Comparison of ENCODE assay signal across 8 mouse cellular contexts in genomic region chrX:101942461-101942896, GRCm38 (mm10).
DNase-seq lines count a peak whose midpoint lies in the region; ATAC-seq and TF ChIP-seq lines count a peak whose summit lies in the region.

No protein-coding gene starts in this region.

- WGBS in forebrain, embryonic 16.5 days = 17% methylated on average over 6 of the region's 6 CpGs
- 16% methylated on average over 6 of the region's 6 CpGs for WGBS in liver, embryonic 16.5 days (ENCODE audit: insufficient replicate concordance)

- peak; percentile 90 for TF ChIP-seq CTCF in ES-Bruce4 (IDR thresholded peaks at IDR 0.05; ENCODE audit: low read depth, low read length)

- no peak overlapping the region for H3K27ac ChIP-seq in ES-Bruce4 (ENCODE audit: insufficient read depth, low read length)
- no peak overlapping the region for H3K27ac ChIP-seq in forebrain, embryonic 16.5 days (ENCODE audit: low read length)
- no peak overlapping the region for H3K27ac ChIP-seq in liver, embryonic 16.5 days (ENCODE audit: low read length)

- H3K4me2 ChIP-seq in forebrain, embryonic 16.5 days (ENCODE audit: low read length) = no peak overlapping the region
- H3K4me2 ChIP-seq in liver, embryonic 16.5 days (ENCODE audit: low read depth, low read length) = no peak overlapping the region

- TF ChIP-seq POLR2A in ES-Bruce4 (IDR thresholded peaks at IDR 0.05; ENCODE audit: insufficient read depth, low read length) = no peak

- H3K36me3 ChIP-seq in ES-Bruce4 (ENCODE audit: control insufficient read depth, insufficient read depth, low read length, poor library complexity, severe bottlenecking) = no peaks in the 10 kb centered on the region
- no peaks in the 10 kb centered on the region for H3K36me3 ChIP-seq in forebrain, embryonic 16.5 days (ENCODE audit: control insufficient read depth, insufficient read depth)
- no peaks in the 10 kb centered on the region for H3K36me3 ChIP-seq in liver, embryonic 16.5 days (ENCODE audit: control insufficient read depth, insufficient read depth)

- peak; percentile 87 for DNase-seq in cerebellum, adult 11-12 months
- DNase-seq in heart, postnatal 14 days = peak; percentile 68 to 74
- peak; percentile 78 to 86 for DNase-seq in kidney, postnatal 36 days
- peak; percentile 43 for DNase-seq in ovary, postnatal 14 days (ENCODE audit: low spot score)
- DNase-seq in urinary bladder, adult 2 months (ENCODE audit: low spot score) = peak; percentile 47

- intact Hi-C loops in heart, postnatal 14 days (cut with DNase I) = loop anchor here (5.0 kb wide), 1 partner anchor 135 kb away; no protein-coding TSS in a partner anchor

- no peak overlapping the region for H3K4me3 ChIP-seq in ES-Bruce4 (ENCODE audit: low read depth, low read length)
- H3K4me3 ChIP-seq in forebrain, embryonic 16.5 days (replicated peaks; ENCODE audit: low read length) = no peak overlapping the region
- no peak overlapping the region for H3K4me3 ChIP-seq in liver, embryonic 16.5 days (ENCODE audit: low read depth, low read length)

- ATAC-seq in forebrain, embryonic 16.5 days = peak; percentile 90
- ATAC-seq in liver, embryonic 16.5 days (ENCODE audit: low read depth) = peak; percentile 45; the same call in 1 of the 2 replicates

- 0 out of 2 replicates have a peak, but pooled peaks have one; percentile 25 for TF ChIP-seq EP300 in ES-Bruce4 (IDR thresholded peaks at IDR 0.05; ENCODE audit: insufficient read depth, low read depth, low read length)

- H3K4me1 ChIP-seq in ES-Bruce4 (ENCODE audit: control insufficient read depth, insufficient read depth, low read length) = no peaks in the 10 kb centered on the region
- peaks cover 2% of the 10 kb centered on the region; the same call in 1 of the 2 replicates for H3K4me1 ChIP-seq in forebrain, embryonic 16.5 days (replicated peaks; ENCODE audit: control insufficient read depth, insufficient read depth, low read length)
- H3K4me1 ChIP-seq in liver, embryonic 16.5 days (ENCODE audit: control insufficient read depth, low read depth, low read length) = no peaks in the 10 kb centered on the region

- H3K9me3 ChIP-seq in ES-Bruce4 (replicated peaks; ENCODE audit: control insufficient read depth, insufficient read depth, low read length, poor library complexity, severe bottlenecking) = no peaks in the 10 kb centered on the region
- no peaks in the 10 kb centered on the region for H3K9me3 ChIP-seq in forebrain, embryonic 16.5 days (ENCODE audit: control insufficient read depth, low read length)
- H3K9me3 ChIP-seq in liver, embryonic 16.5 days (replicated peaks; ENCODE audit: control insufficient read depth, low read length) = no peaks in the 10 kb centered on the region

- H3K9ac ChIP-seq in ES-Bruce4 (ENCODE audit: low read depth, poor library complexity, severe bottlenecking) = no peak overlapping the region
- H3K9ac ChIP-seq in forebrain, embryonic 16.5 days (replicated peaks; ENCODE audit: low read depth, low read length) = no peak overlapping the region
- H3K9ac ChIP-seq in liver, embryonic 16.5 days (ENCODE audit: low read depth, low read length) = no peak overlapping the region

- no peaks in the 10 kb centered on the region for H3K27me3 ChIP-seq in ES-Bruce4 (ENCODE audit: control insufficient read depth, insufficient read depth, low read length, poor library complexity, severe bottlenecking)
- no peaks in the 10 kb centered on the region for H3K27me3 ChIP-seq in forebrain, embryonic 16.5 days (replicated peaks; ENCODE audit: control insufficient read depth, insufficient read depth, low read length)
- no peaks in the 10 kb centered on the region; the same call in 1 of the 2 replicates for H3K27me3 ChIP-seq in liver, embryonic 16.5 days (ENCODE audit: control insufficient read depth, insufficient read depth, low read depth, low read length)
